Mouse (Mus musculus): ENCODE data around the gene Gm43064. TPM values are rescaled to one million over a fixed set of nuclear protein-coding genes. Genes with fewer than 3 reads are reported as not detected.

Gm43064 gene
- total RNA-seq, 2 experiments from 2014 or later = 0.31 TPM; not detected in 1

GRCm38 (mm10) chr3:103851882-103852281 is 42.5 kb downstream of the Gm43064 start:
- no peak for DNase-seq (ENCODE audit: extremely low spot score in 1 of 2, low spot score in 1 of 2)

GRCm38 (mm10) chr3:103852565-103853299 is 43.4 kb downstream of the Gm43064 start:
- peak in 1 of 2 experiments; percentile 56 for DNase-seq (ENCODE audit: extremely low spot score in 1 of 2, low spot score in 1 of 2)

- no peak for DNase-seq (ENCODE audit: extremely low spot score in 1 of 2, low spot score in 1 of 2)
These were observed 44.4 kb downstream of the Gm43064 start for GRCm38 (mm10) chr3:103853804-103854203.

- no peak for DNase-seq (ENCODE audit: extremely low spot score in 1 of 2, low spot score in 1 of 2)
These were observed 47.8 kb downstream of the Gm43064 start for GRCm38 (mm10) chr3:103857036-103857805.

GRCm38 (mm10) chr3:103857977-103858563 is 48.7 kb downstream of the Gm43064 start:
- DNase-seq (ENCODE audit: extremely low spot score in 1 of 2, low spot score in 1 of 2) = no peak

- DNase-seq (ENCODE audit: extremely low spot score in 1 of 2, low spot score in 1 of 2) = no peak
These were observed 49.8 kb downstream of the Gm43064 start, which contains the start of gene Ptpn22 for GRCm38 (mm10) chr3:103858881-103859801. Ptpn22 (plus strand) TSS chr3:103859795.

GRCm38 (mm10) chr3:103859851-103860391 is 50.5 kb downstream of the Gm43064 start:
- DNase-seq (ENCODE audit: extremely low spot score in 1 of 2, low spot score in 1 of 2) = no peak

GRCm38 (mm10) chr3:103862721-103863220 is 53.4 kb downstream of the Gm43064 start:
- DNase-seq (ENCODE audit: extremely low spot score in 1 of 2, low spot score in 1 of 2) = no peak

GRCm38 (mm10) chr3:103864200-103864599 is 54.8 kb downstream of the Gm43064 start:
- DNase-seq (ENCODE audit: extremely low spot score in 1 of 2, low spot score in 1 of 2) = no peak

- DNase-seq (ENCODE audit: extremely low spot score in 1 of 2, low spot score in 1 of 2) = no peak
These were observed 58.1 kb downstream of the Gm43064 start for GRCm38 (mm10) chr3:103867424-103867971.

- no peak for DNase-seq (ENCODE audit: extremely low spot score in 1 of 2, low spot score in 1 of 2)
These were observed 58.6 kb downstream of the Gm43064 start for GRCm38 (mm10) chr3:103868008-103868407.

GRCm38 (mm10) chr3:103872663-103873098 is 63.3 kb downstream of the Gm43064 start:
- DNase-seq (ENCODE audit: extremely low spot score in 1 of 2, low spot score in 1 of 2) = no peak

- DNase-seq (ENCODE audit: extremely low spot score in 1 of 2, low spot score in 1 of 2) = no peak
These were observed 65.0 kb downstream of the Gm43064 start for GRCm38 (mm10) chr3:103874329-103874728.

GRCm38 (mm10) chr3:103885946-103886345 is 76.6 kb downstream of the Gm43064 start:
- DNase-seq (ENCODE audit: extremely low spot score in 1 of 2, low spot score in 1 of 2) = no peak

GRCm38 (mm10) chr3:103887581-103887980 is 78.2 kb downstream of the Gm43064 start:
- DNase-seq (ENCODE audit: extremely low spot score in 1 of 2, low spot score in 1 of 2) = peak in 1 of 2 experiments; percentile 58

Measured in layer of hippocampus, postnatal 25 days (tissue).